Mouse (Mus musculus) kidney, embryonic 15.5 days (tissue): ENCODE measurements around the gene Gtpbp1. TPM values are rescaled to one million over a fixed set of nuclear protein-coding genes. Genes with fewer than 3 reads are reported as not detected.

ENCODE experiments used
- ATAC-seq: fragments of 200-750 bp; cut with Nextera tagmentation; replicated peaks from 2 replicates; pipeline ENCODE4 v1.8.0; 2017; ENCODE audit warnings: moderate TSS enrichment; ENCODE audit not compliant: low FRiP score
- H3K27ac ChIP-seq: fragments of 300-500 bp; sonication (generic); 2 replicates; pipeline ENCODE4 v1.5.1; 2015; ENCODE audit warnings: mild to moderate bottlenecking, inconsistent platforms
- H3K27me3 ChIP-seq: fragments of 300-500 bp; sonication (generic); 2 replicates; pipeline ENCODE4 v1.6.1; 2015; ENCODE audit warnings: inconsistent platforms
- H3K36me3 ChIP-seq: fragments of 300-500 bp; sonication (generic); 2 replicates; pipeline ENCODE4 v1.6.1; 2015; ENCODE audit warnings: inconsistent platforms
- H3K4me1 ChIP-seq: fragments of 300-500 bp; sonication (generic); 2 replicates; pipeline ENCODE4 v1.6.1; 2015; ENCODE audit warnings: inconsistent platforms
- H3K4me2 ChIP-seq: fragments of 300-500 bp; sonication (generic); 2 replicates; pipeline ENCODE4 v1.6.1; 2015; ENCODE audit warnings: moderate library complexity, mild to moderate bottlenecking, inconsistent platforms
- H3K4me3 ChIP-seq: fragments of 300-500 bp; sonication (generic); replicated peaks from 2 replicates; pipeline ENCODE4 v1.5.1; 2015; ENCODE audit warnings: mild to moderate bottlenecking, inconsistent platforms
- H3K9ac ChIP-seq: fragments of 300-500 bp; sonication (generic); 2 replicates; pipeline ENCODE4 v1.6.1; 2015; ENCODE audit warnings: mild to moderate bottlenecking, inconsistent platforms
- H3K9me3 ChIP-seq: fragments of 300-500 bp; sonication (generic); replicated peaks from 2 replicates; pipeline ENCODE4 v1.6.1; 2016; ENCODE audit warnings: inconsistent platforms
- WGBS: fragments of 180-500 bp; shearing (Covaris S2); methylation state at CpG from one replicate; pipeline ENCODE4 v1.1.7; 2015; ENCODE audit warnings: mixed read lengths; 5-methylcytosine and 5-hydroxymethylcytosine counted together
- polyA plus RNA-seq: library from polyadenylated mRNA; unstranded; fragments of >200 nt; fragmentation: Nextera tagmentation; extraction: Ambion mirVana; gene quantifications from 2 replicates; pipeline ENCODE4 v1.2.1, GENCODE M21; 2015

The Gtpbp1 gene
- polyA plus RNA-seq, 1 experiment from 2014 or later, result 36.5 TPM

GRCm38 (mm10) chr15:79747998-79748397 is 57.4 kb downstream of the Gtpbp1 start:
- H3K27ac ChIP-seq, result no peak overlapping the region
- H3K27me3 ChIP-seq, result no peaks in the 10 kb centered on the region
- ATAC-seq, result no peak; the same call in 1 of the 2 replicates
- H3K4me3 ChIP-seq, result no peak overlapping the region
- no peak overlapping the region for H3K9ac ChIP-seq
- no peak overlapping the region for H3K4me2 ChIP-seq
- no peaks in the 10 kb centered on the region for H3K9me3 ChIP-seq
- H3K4me1 ChIP-seq, result peaks cover 16% of the 10 kb centered on the region
- H3K36me3 ChIP-seq, result no peaks in the 10 kb centered on the region
- WGBS, result 62% methylated on average over 11 of the region's 11 CpGs

- no peaks in the 10 kb centered on the region for H3K36me3 ChIP-seq
- H3K9ac ChIP-seq, result no peak overlapping the region
- no peak overlapping the region for H3K4me3 ChIP-seq
- peaks cover 16% of the 10 kb centered on the region for H3K4me1 ChIP-seq
- H3K9me3 ChIP-seq, result no peaks in the 10 kb centered on the region
- WGBS, result 88% methylated on average over 7 of the region's 7 CpGs
- no peak for ATAC-seq
- no peak overlapping the region for H3K27ac ChIP-seq
- no peak overlapping the region for H3K4me2 ChIP-seq
- H3K27me3 ChIP-seq, result no peaks in the 10 kb centered on the region
Measured at GRCm38 (mm10) chr15:79749162-79749561, 58.5 kb downstream of the Gtpbp1 start.

DNA sequence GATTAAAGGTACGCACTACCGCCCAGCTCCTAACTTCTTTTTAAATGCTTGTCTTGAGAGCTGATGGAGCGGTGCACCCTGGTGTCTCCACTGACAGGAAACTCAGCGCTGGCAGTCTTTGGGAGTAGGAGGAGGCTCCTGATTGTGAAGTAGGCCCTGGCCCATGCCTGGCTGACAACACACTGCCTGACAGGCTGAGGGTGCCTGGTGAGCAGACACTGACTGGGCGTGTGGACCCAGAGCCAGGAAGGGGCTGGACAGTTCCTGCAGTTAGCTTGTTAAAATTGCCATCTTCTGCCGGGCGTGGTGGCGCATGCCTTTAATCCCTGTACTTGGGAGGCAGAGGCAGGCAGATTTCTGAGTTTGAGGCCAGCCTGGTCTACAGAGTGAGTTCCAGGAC is 59.6 kb downstream of the Gtpbp1 start:
- H3K9me3 ChIP-seq, result no peaks in the 10 kb centered on the region
- WGBS, result 91% methylated on average over 8 of the region's 8 CpGs

GRCm38 (mm10) chr15:79751772-79752171 is 61.1 kb downstream of the Gtpbp1 start:
- Histone ChIP-seq H3K9me3 (no peaks in the 10 kb centered on the region), H3K9ac (no peak overlapping the region), H3K27me3 (no peaks in the 10 kb centered on the region), H3K4me3 (no peak overlapping the region), H3K27ac (no peak overlapping the region), H3K4me2 (no peak overlapping the region), H3K36me3 (no peaks in the 10 kb centered on the region), H3K4me1 (0 out of 2 replicates have a peak, but pooled peaks cover 10% of the 10 kb centered on the region)
- 85% methylated on average over 17 of the region's 17 CpGs for WGBS
- no peak for ATAC-seq

More for the DNA sequence above, 59.6 kb downstream of the Gtpbp1 start:
- Histone ChIP-seq H3K27ac (no peak overlapping the region), H3K4me2 (no peak overlapping the region), H3K9ac (no peak overlapping the region), H3K27me3 (no peaks in the 10 kb centered on the region), H3K36me3 (no peaks in the 10 kb centered on the region), H3K4me3 (no peak overlapping the region), H3K4me1 (peaks cover 7% of the 10 kb centered on the region; the same call in 1 of the 2 replicates)
- no peak for ATAC-seq

DNA sequence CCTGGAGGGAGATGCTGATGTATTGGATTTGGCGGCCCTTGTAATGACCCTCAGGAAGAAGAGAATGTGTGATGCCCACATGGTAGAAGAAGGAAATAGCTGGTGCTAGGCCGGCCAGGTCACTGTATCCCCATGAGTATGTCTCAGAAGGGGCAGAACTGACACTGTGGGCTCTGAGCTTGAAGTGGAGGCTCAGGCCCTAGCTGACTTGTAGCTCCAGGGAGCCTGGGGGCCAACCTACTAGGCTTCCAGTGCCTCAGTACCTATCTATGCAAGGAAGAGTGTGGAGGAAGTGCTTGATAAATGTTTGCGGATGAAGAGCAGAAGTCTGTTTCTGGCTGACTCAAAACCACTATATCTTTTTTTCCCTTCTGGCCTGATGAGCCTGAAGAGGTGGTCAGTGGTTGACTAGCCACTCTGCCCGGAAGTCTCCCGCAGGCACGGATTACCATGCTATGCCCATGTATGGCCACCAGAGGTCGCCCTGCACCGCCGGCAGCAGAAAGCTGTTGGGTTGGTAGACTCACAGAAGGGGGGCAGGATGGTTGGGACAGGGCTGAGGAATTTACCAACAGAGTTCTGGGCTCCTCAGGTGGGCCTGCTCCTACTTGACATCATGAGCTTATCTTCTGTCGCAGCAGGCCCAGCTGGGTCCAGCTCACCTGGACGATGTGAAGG is 62.2 kb downstream of the Gtpbp1 start:
- 26% methylated on average over 11 of the region's 11 CpGs for WGBS
- no peak overlapping the region for H3K9ac ChIP-seq

DNA sequence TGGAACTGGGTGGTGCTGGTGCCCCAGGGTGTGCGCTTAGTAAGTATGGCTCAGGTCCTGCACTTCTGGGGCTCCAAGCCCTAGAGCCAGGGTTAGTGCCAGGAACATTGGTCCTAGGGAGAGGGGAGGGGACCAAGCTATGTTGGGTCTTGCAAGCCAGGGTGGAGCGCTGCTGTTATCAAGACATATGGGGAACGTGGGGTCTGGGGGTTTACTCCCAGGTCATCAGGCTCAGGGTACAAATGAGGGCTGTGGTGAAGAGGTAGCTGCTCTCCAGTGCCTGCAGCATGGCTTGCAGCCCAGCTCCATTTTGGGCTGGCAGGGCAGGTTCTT is 62.7 kb downstream of the Gtpbp1 start:
- no peak for ATAC-seq
- WGBS, result 85% methylated on average over 3 of the region's 3 CpGs
- H3K27ac ChIP-seq, result no peak overlapping the region

More for the DNA sequence above, 62.2 kb downstream of the Gtpbp1 start:
- H3K27ac ChIP-seq, result no peak overlapping the region
- no peaks in the 10 kb centered on the region for H3K9me3 ChIP-seq
- H3K4me1 ChIP-seq, result 0 out of 2 replicates have a peak, but pooled peaks cover 10% of the 10 kb centered on the region
- no peak; the same call in 1 of the 2 replicates for ATAC-seq
- no peak overlapping the region for H3K4me2 ChIP-seq
- H3K4me3 ChIP-seq, result no peak overlapping the region
- H3K36me3 ChIP-seq, result no peaks in the 10 kb centered on the region
- no peaks in the 10 kb centered on the region for H3K27me3 ChIP-seq

GRCm38 (mm10) chr15:79753873-79754272 is 63.2 kb downstream of the Gtpbp1 start:
- 58% methylated on average over 4 of the region's 4 CpGs for WGBS
- Histone ChIP-seq H3K36me3 (no peaks in the 10 kb centered on the region), H3K9me3 (no peaks in the 10 kb centered on the region), H3K4me2 (no peak overlapping the region), H3K27me3 (no peaks in the 10 kb centered on the region), H3K4me1 (0 out of 2 replicates have a peak, but pooled peaks cover 10% of the 10 kb centered on the region), H3K27ac (no peak overlapping the region), H3K9ac (no peak overlapping the region), H3K4me3 (no peak overlapping the region)
- ATAC-seq, result no peak

More for the DNA sequence above, 62.7 kb downstream of the Gtpbp1 start:
- H3K9me3 ChIP-seq, result no peaks in the 10 kb centered on the region
- no peak overlapping the region for H3K4me3 ChIP-seq
- no peaks in the 10 kb centered on the region for H3K36me3 ChIP-seq
- no peak overlapping the region for H3K9ac ChIP-seq
- no peak overlapping the region for H3K4me2 ChIP-seq
- no peaks in the 10 kb centered on the region for H3K27me3 ChIP-seq
- 0 out of 2 replicates have a peak, but pooled peaks cover 10% of the 10 kb centered on the region for H3K4me1 ChIP-seq

GRCm38 (mm10) chr15:79755176-79755575 is 64.5 kb downstream of the Gtpbp1 start:
- H3K9me3 ChIP-seq, result no peaks in the 10 kb centered on the region
- H3K9ac ChIP-seq, result no peak overlapping the region
- no peak overlapping the region for H3K4me3 ChIP-seq
- H3K36me3 ChIP-seq, result no peaks in the 10 kb centered on the region
- no peak for ATAC-seq
- H3K27me3 ChIP-seq, result no peaks in the 10 kb centered on the region
- H3K27ac ChIP-seq, result no peak overlapping the region
- H3K4me1 ChIP-seq, result 0 out of 2 replicates have a peak, but pooled peaks cover 10% of the 10 kb centered on the region
- WGBS, result 82% methylated on average over 4 of the region's 4 CpGs
- no peak overlapping the region for H3K4me2 ChIP-seq

GRCm38 (mm10) chr15:79755977-79756625 is 65.5 kb downstream of the Gtpbp1 start:
- no peaks in the 10 kb centered on the region for H3K9me3 ChIP-seq
- H3K27me3 ChIP-seq, result no peaks in the 10 kb centered on the region
- no peak overlapping the region for H3K9ac ChIP-seq
- H3K4me2 ChIP-seq, result no peak overlapping the region
- H3K4me3 ChIP-seq, result no peak overlapping the region
- ATAC-seq, result no peak
- H3K27ac ChIP-seq, result no peak overlapping the region
- H3K4me1 ChIP-seq, result 0 out of 2 replicates have a peak, but pooled peaks cover 10% of the 10 kb centered on the region
- H3K36me3 ChIP-seq, result 0 out of 2 replicates have a peak, but pooled peaks cover 3% of the 10 kb centered on the region
- WGBS, result 77% methylated on average over 8 of the region's 8 CpGs

- no peak for ATAC-seq
- Histone ChIP-seq H3K4me3 (no peak overlapping the region), H3K4me2 (no peak overlapping the region), H3K36me3 (peaks cover 7% of the 10 kb centered on the region; the same call in 1 of the 2 replicates), H3K9ac (no peak overlapping the region), H3K27ac (no peak overlapping the region), H3K4me1 (0 out of 2 replicates have a peak, but pooled peaks cover 10% of the 10 kb centered on the region), H3K9me3 (no peaks in the 10 kb centered on the region), H3K27me3 (no peaks in the 10 kb centered on the region)
- WGBS, result 85% methylated on average over 3 of the region's 3 CpGs
Measured at GRCm38 (mm10) chr15:79757118-79757517, 66.5 kb downstream of the Gtpbp1 start.

GRCm38 (mm10) chr15:79760956-79761355 is 70.3 kb downstream of the Gtpbp1 start:
- Histone ChIP-seq H3K4me2 (no peak overlapping the region), H3K36me3 (peaks cover 35% of the 10 kb centered on the region), H3K4me3 (no peak overlapping the region), H3K27me3 (no peaks in the 10 kb centered on the region), H3K4me1 (peaks cover 14% of the 10 kb centered on the region; the same call in 1 of the 2 replicates), H3K9ac (no peak overlapping the region), H3K27ac (no peak overlapping the region), H3K9me3 (no peaks in the 10 kb centered on the region)
- ATAC-seq, result no peak
- WGBS, result 92% methylated on average over 6 of the region's 6 CpGs

- no peak for ATAC-seq
- 92% methylated on average over 9 of the region's 9 CpGs for WGBS
Measured at GRCm38 (mm10) chr15:79763001-79763400, 72.4 kb downstream of the Gtpbp1 start.

More at GRCm38 (mm10) chr15:79763001-79763400, 72.4 kb downstream of the Gtpbp1 start:
- Histone ChIP-seq H3K27ac (no peak overlapping the region), H3K4me2 (no peak overlapping the region), H3K9me3 (no peaks in the 10 kb centered on the region), H3K27me3 (no peaks in the 10 kb centered on the region), H3K9ac (no peak overlapping the region), H3K4me1 (peaks cover 17% of the 10 kb centered on the region; the same call in 1 of the 2 replicates), H3K4me3 (no peak overlapping the region), H3K36me3 (peaks cover 35% of the 10 kb centered on the region)
